Mouse (Mus musculus): ENCODE results near the gene Cox8a. TPM values are rescaled to one million over a fixed set of nuclear protein-coding genes. Genes with fewer than 3 reads are reported as not detected.

Cox8a gene
- total RNA-seq, 1 experiment from 2014 or later, result 451 TPM

GRCm38 (mm10) chr19:7234537-7235221, 17.3 kb upstream of the Cox8a start:
- peak; percentile 87 to 95 for ATAC-seq (replicated peaks in 1 of 2; ENCODE audit: insufficient read depth in 1 of 2, low FRiP score in 2 of 2, low TSS enrichment in 1 of 2, low read depth in 1 of 2, poor library complexity in 2 of 2, severe bottlenecking in 2 of 2)

DNA sequence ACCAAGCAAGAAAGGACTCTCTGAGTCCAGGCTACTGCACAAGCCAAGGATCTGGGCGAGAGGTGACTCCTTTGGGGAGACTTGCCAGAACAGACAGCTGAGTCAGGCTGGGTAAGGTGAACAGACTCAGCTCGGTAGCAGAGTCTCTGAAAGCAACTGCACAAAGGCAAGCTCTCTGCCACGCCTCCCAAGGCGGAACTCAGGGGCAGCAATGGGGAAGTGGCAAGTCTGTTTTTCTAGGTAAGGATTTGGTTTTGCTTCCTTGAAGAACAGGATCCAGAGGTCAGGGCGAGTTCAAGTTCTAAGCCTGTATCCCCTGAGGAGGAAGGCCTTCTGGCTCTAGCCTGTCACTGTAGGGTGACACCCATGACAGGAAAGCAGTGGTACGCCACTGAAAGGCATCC, 9.1 kb upstream of the Cox8a start:
- ATAC-seq (replicated peaks in 1 of 2; ENCODE audit: insufficient read depth in 1 of 2, low FRiP score in 2 of 2, low TSS enrichment in 1 of 2, low read depth in 1 of 2, poor library complexity in 2 of 2, severe bottlenecking in 2 of 2), result peak; percentile 71 to 90

GRCm38 (mm10) chr19:7225096-7225690, 7.8 kb upstream of the Cox8a start:
- ATAC-seq (replicated peaks in 1 of 2; ENCODE audit: insufficient read depth in 1 of 2, low FRiP score in 2 of 2, low TSS enrichment in 1 of 2, low read depth in 1 of 2, poor library complexity in 2 of 2, severe bottlenecking in 2 of 2), result no peak

DNA sequence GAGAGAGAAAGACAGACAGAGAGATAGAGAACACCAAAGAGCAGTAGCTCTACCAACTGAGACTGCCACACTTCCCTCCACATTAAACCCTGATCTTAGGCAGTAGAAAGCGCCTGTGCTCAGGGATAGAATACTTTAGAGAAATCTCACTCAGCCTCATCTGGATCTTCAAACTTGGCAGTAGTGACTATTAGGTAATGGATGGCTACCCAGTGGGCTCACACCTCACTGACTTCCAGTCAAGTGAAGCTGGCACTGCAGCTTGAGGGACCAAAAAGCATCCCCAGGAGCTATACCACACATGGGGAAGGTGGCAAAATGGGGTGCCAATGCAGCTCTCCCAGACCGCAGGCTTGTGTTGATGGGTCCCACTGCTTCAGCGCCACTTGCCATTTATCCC, 6.8 kb upstream of the Cox8a start:
- ATAC-seq (replicated peaks in 1 of 2; ENCODE audit: insufficient read depth in 1 of 2, low FRiP score in 2 of 2, low TSS enrichment in 1 of 2, low read depth in 1 of 2, poor library complexity in 2 of 2, severe bottlenecking in 2 of 2), result no peak

DNA sequence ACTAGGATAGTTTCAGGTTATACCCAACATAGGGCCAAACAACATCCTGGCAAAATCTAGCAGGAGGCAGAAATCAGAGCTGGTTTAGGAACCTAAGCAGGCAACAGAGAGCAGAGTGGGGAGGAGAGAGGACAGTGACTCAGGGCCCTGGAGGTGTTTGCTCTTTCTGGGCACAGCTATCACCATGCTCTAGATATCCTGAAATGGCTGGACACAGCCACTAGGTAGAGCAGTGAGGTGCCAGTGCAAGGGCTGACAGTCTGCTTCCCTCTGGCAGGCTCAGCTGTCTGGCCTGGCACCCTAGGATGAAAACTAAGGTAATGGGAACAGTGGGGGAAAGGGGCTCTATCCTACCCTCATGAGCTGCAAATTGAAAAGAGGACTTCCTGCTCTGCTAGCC, 6.1 kb upstream of the Cox8a start:
- ATAC-seq (replicated peaks in 1 of 2; ENCODE audit: insufficient read depth in 1 of 2, low FRiP score in 2 of 2, low TSS enrichment in 1 of 2, low read depth in 1 of 2, poor library complexity in 2 of 2, severe bottlenecking in 2 of 2), result no peak

GRCm38 (mm10) chr19:7222196-7222595, 4.8 kb upstream of the Cox8a start:
- ATAC-seq (replicated peaks in 1 of 2; ENCODE audit: insufficient read depth in 1 of 2, low FRiP score in 2 of 2, low TSS enrichment in 1 of 2, low read depth in 1 of 2, poor library complexity in 2 of 2, severe bottlenecking in 2 of 2), result no peak

- ATAC-seq (replicated peaks in 1 of 2; ENCODE audit: insufficient read depth in 1 of 2, low FRiP score in 2 of 2, low TSS enrichment in 1 of 2, low read depth in 1 of 2, poor library complexity in 2 of 2, severe bottlenecking in 2 of 2), result no peak
Observed at GRCm38 (mm10) chr19:7218753-7219152, 1.3 kb upstream of the Cox8a start.

GRCm38 (mm10) chr19:7217926-7218267, 481 bp upstream of the Cox8a start:
- ATAC-seq (replicated peaks in 1 of 2; ENCODE audit: insufficient read depth in 1 of 2, low FRiP score in 2 of 2, low TSS enrichment in 1 of 2, low read depth in 1 of 2, poor library complexity in 2 of 2, severe bottlenecking in 2 of 2), result peak in 1 of 2 experiments; percentile 23; a peak in 1 of 4 replicates

- ATAC-seq (replicated peaks in 1 of 2; ENCODE audit: insufficient read depth in 1 of 2, low FRiP score in 2 of 2, low TSS enrichment in 1 of 2, low read depth in 1 of 2, poor library complexity in 2 of 2, severe bottlenecking in 2 of 2), result no peak
Observed at GRCm38 (mm10) chr19:7214484-7214883, 2.9 kb downstream of the Cox8a start.

GRCm38 (mm10) chr19:7213010-7213409, 4.4 kb downstream of the Cox8a start:
- no peak for ATAC-seq (replicated peaks in 1 of 2; ENCODE audit: insufficient read depth in 1 of 2, low FRiP score in 2 of 2, low TSS enrichment in 1 of 2, low read depth in 1 of 2, poor library complexity in 2 of 2, severe bottlenecking in 2 of 2)

- no peak for ATAC-seq (replicated peaks in 1 of 2; ENCODE audit: insufficient read depth in 1 of 2, low FRiP score in 2 of 2, low TSS enrichment in 1 of 2, low read depth in 1 of 2, poor library complexity in 2 of 2, severe bottlenecking in 2 of 2)
Observed at GRCm38 (mm10) chr19:7212216-7212615, 5.2 kb downstream of the Cox8a start.

GRCm38 (mm10) chr19:7209907-7210646, 7.3 kb downstream of the Cox8a start:
- no peak for ATAC-seq (replicated peaks in 1 of 2; ENCODE audit: insufficient read depth in 1 of 2, low FRiP score in 2 of 2, low TSS enrichment in 1 of 2, low read depth in 1 of 2, poor library complexity in 2 of 2, severe bottlenecking in 2 of 2)

DNA sequence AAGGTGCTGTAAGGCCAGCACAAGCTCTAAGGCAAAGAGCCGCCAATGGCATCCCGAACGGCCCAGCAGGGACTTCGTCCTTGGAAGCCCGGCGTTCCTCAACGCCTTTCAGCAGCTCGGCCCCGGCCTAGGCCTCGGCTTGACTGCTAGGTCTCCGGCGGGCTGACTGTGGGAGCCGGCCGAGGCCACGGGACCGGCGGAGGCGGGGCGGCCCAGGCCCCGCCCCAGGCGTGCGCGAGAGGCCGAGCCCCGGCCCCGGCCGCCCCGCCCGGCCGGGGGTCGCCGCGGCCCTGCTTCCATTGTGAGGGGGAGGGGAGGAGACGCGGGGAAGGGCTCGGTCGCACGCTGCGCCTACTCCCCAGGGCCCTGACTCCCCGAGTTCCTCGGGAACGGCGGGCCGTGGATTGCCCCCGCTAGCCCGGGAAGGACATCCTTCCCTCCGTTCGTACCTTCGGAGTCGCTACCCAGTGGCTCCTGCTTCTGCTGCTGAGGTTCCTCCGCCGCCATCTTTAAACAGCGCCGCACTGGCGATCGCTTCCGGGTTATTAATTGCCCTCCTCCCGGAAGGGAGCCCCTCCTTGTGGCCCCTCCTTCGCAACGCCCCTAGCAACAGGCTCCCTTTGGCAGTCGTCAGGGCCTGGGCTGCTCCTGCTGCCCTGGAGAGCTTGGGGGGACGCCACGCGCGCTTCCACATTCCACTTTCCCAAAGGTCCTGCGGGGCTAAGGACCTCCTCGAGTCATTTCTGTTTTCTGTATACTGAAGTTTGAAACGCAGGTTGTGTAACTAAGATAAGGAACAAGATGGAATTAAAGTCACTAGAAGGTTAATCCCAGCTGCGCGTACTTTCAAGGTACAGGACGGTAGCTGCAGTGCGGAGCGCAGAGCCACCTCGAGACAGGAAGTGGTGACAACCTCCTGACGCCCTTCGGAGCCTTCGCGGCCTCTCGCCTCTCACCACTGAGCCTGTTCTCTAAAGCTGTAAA, 11.4 kb downstream of the Cox8a start, which contains the start of gene Otub1:
Gene Otub1, minus strand, starts transcription at position 564 of the 984 bp plus-strand sequence.
- peak; percentile 96 for ATAC-seq (replicated peaks in 1 of 2; ENCODE audit: insufficient read depth in 1 of 2, low FRiP score in 2 of 2, low TSS enrichment in 1 of 2, low read depth in 1 of 2, poor library complexity in 2 of 2, severe bottlenecking in 2 of 2)

- ATAC-seq (replicated peaks in 1 of 2; ENCODE audit: insufficient read depth in 1 of 2, low FRiP score in 2 of 2, low TSS enrichment in 1 of 2, low read depth in 1 of 2, poor library complexity in 2 of 2, severe bottlenecking in 2 of 2), result no peak
Observed at GRCm38 (mm10) chr19:7205326-7205725, 12.1 kb downstream of the Cox8a start.

- ATAC-seq (replicated peaks in 1 of 2; ENCODE audit: insufficient read depth in 1 of 2, low FRiP score in 2 of 2, low TSS enrichment in 1 of 2, low read depth in 1 of 2, poor library complexity in 2 of 2, severe bottlenecking in 2 of 2), result no peak
Observed at GRCm38 (mm10) chr19:7204898-7205297, 12.5 kb downstream of the Cox8a start.

DNA sequence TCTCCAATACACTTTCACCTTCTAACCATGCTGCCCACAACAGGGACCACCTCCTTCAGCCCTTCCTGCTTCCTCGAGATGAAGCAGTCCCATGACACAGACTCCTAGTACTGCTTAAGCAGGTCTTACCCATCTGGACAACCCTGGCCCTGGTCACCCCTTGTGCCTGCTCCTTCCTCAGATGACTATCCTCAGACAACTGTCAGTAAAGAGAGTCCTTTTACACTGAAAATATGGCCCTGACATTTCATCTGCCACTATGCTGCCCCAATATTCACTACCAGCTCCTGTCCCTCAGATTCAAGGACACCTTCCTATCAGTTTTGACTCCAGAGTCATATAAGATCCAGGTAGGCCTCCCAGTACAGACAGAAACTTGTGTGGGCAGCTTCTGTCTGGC, 17.0 kb downstream of the Cox8a start:
- no peak for ATAC-seq (replicated peaks in 1 of 2; ENCODE audit: insufficient read depth in 1 of 2, low FRiP score in 2 of 2, low TSS enrichment in 1 of 2, low read depth in 1 of 2, poor library complexity in 2 of 2, severe bottlenecking in 2 of 2)

DNA sequence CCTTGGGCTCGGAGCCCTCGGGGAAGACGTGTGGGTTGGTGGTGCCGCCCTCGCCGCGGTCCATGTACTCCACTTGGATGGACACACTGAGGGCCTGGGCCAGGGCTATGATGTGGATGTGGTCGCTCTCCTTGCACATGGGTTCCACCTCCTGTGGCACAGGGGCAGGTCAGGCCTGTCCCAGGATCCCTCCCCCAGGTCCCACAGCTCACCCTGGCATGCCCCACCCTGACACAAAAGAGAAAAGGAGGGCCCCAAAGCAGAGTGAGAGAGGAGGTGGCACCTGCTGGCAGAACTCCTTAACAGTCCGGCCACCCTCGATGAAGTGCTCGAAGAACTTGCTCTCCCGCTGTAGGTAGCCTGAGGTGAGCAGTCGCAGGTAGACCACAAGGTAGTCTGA, 18.3 kb downstream of the Cox8a start:
- ATAC-seq (replicated peaks in 1 of 2; ENCODE audit: insufficient read depth in 1 of 2, low FRiP score in 2 of 2, low TSS enrichment in 1 of 2, low read depth in 1 of 2, poor library complexity in 2 of 2, severe bottlenecking in 2 of 2), result no peak

All from hematopoietic stem cell, adult 5-6 weeks (primary cell).